Mouse (Mus musculus): ENCODE measurements at regions not wholly inside any gene's neighbourhood (a gene's known extent, or its start where the extent isn't known, plus 50 kb on each side); places are given as distances from the start of the nearest gene placed in this dataset.
A peak's percentile ranks its signal among the peaks of the same experiment; 100 is the strongest.

DNA sequence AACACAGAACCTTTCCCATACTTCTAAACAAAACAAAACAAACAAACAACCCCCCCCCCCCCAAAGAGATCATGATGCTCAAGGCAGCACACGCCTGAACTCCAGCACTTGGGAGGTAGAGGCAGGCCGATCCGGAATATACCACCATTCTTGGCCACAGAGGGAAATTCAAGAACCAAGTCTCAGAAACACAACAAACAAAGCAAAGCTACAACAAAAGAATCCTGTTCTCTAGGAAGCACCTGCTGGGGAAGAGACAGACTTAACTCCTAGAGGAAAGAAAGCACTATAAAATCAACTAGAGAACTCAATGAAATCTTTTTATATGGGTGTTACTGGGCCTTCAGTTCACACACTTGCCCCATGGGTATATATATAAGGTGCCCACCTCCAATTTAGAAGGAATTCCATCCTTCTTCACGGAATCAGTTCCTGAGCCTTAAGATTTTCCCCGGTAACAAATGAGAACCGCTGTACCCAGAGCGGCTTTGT lies 96.1 kb downstream of the Tmco5 start:
- no peak for TF ChIP-seq CTCF (IDR thresholded peaks at IDR 0.05; ENCODE audit: low read depth)
- Histone ChIP-seq H3K4me3 (replicated peaks; ENCODE audit: low read depth, low read length) (peak overlapping the region; percentile 56; the same call in 1 of the 2 replicates), H3K27me3 (ENCODE audit: insufficient read depth, low read length) (no peaks in the 10 kb centered on the region), H3K27ac (peak overlapping the region; percentile 96; the same call in 1 of the 2 replicates), H3K36me3 (ENCODE audit: insufficient read depth, low read length) (no peaks in the 10 kb centered on the region), H3K9me3 (replicated peaks; ENCODE audit: low read length) (no peaks in the 10 kb centered on the region), H3K4me1 (replicated peaks; ENCODE audit: insufficient read depth, low read length) (peaks cover 25% of the 10 kb centered on the region), H3K9ac (ENCODE audit: low read depth, low read length) (no peak overlapping the region), H3K4me2 (ENCODE audit: low read length) (peak overlapping the region; percentile 88)
- no peak for DNase-seq (ENCODE audit: low spot score)
- no peak for ATAC-seq (replicated peaks; ENCODE audit: low FRiP score, low read depth)
- 43% methylated on average over 7 of the region's 7 CpGs for WGBS

DNA sequence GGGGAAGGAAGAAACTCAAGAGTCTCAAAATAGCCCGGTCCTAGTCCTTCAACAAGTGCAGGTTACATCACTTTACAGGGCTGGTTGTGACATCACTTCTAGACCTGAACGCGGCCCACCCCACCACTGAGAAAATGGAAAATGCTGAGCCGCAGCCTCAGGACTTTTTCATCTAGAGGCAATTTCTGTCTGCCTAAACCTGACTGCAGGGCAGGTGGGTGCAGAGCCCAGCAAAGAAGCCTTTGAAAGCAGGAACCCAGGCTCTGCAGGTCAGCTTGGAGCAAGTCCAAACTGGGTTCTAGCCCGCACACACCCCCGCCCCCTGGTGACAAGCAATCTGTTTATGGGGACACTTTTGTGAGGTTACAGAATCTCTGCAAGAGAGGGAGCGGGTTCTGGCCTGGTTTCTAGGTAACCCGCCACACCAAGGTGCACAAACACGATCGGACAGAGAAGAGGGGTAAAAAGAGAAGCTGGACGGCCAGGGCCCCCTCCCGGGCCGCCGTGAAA lies 96.7 kb downstream of the Tmco5 start:
- Histone ChIP-seq H3K27me3 (ENCODE audit: insufficient read depth, low read length) (no peaks in the 10 kb centered on the region), H3K4me1 (replicated peaks; ENCODE audit: insufficient read depth, low read length) (peaks cover 25% of the 10 kb centered on the region), H3K4me3 (replicated peaks; ENCODE audit: low read depth, low read length) (peak overlapping the region; percentile 56), H3K9me3 (replicated peaks; ENCODE audit: low read length) (no peaks in the 10 kb centered on the region), H3K4me2 (ENCODE audit: low read length) (peak overlapping the region; percentile 88), H3K27ac (peak overlapping the region; percentile 96), H3K9ac (ENCODE audit: low read depth, low read length) (peak overlapping the region; percentile 81), H3K36me3 (ENCODE audit: insufficient read depth, low read length) (no peaks in the 10 kb centered on the region)
- DNase-seq (ENCODE audit: low spot score) (peak; percentile 73), ATAC-seq (replicated peaks; ENCODE audit: low FRiP score, low read depth) (peak; percentile 30)
- 1% methylated on average over 14 of the region's 14 CpGs for WGBS
- TF ChIP-seq CTCF (IDR thresholded peaks at IDR 0.05; ENCODE audit: low read depth), result no peak; the same call in 1 of the 2 replicates

DNA sequence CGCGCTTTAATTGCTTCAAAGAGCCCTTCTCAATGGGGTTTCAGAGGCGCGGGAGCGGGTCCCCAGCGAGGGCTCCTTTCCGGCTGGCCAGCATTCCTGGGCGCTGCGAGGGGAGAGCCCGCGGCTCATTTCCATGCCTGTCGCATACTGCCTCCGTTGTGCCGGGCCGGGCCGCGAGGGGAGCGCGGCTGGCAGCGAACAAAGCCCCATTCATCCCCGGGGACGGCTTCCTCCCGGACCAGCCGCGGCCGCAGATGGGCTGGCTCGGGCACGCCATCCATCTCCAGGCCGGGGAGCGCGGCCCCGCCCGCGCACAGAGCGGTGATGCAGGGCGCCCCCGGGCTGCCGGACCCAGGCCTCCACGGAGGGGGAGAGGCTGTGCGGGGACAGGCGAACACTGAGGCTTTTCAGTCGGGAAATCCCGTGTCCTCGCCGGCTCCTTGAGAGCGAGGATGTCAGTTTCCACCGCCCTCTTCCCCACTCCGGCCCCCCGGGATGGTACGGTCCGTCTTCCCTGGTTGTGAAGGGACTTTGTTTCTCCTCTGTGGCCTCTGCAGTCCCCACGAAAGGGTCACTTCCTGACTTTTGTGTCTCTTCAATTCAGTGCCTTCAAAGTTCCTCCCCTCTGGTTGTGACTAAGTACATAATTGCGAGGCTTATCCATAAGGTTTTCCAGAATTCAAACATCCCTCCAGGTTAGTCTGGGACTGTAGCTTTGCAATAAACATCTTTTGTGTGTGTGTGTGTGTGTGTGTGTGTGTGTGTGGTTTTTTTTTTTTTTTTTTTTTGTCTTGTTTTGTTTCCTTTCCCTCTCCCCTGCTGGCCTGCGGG lies 97.3 kb downstream of the Tmco5 start:
- TF ChIP-seq CTCF (IDR thresholded peaks at IDR 0.05; ENCODE audit: low read depth), result peak; percentile 45; the same call in 1 of the 2 replicates
- ATAC-seq (replicated peaks; ENCODE audit: low FRiP score, low read depth) (peak; percentile 89), DNase-seq (ENCODE audit: low spot score) (peak; percentile 89)
- Histone ChIP-seq H3K9ac (ENCODE audit: low read depth, low read length) (peak overlapping the region; percentile 81), H3K9me3 (replicated peaks; ENCODE audit: low read length) (no peaks in the 10 kb centered on the region), H3K4me3 (replicated peaks; ENCODE audit: low read depth, low read length) (peak overlapping the region; percentile 56), H3K4me1 (replicated peaks; ENCODE audit: insufficient read depth, low read length) (peaks cover 27% of the 10 kb centered on the region), H3K27ac (peak overlapping the region; percentile 96), H3K36me3 (ENCODE audit: insufficient read depth, low read length) (no peaks in the 10 kb centered on the region), H3K4me2 (ENCODE audit: low read length) (peak overlapping the region; percentile 88), H3K27me3 (ENCODE audit: insufficient read depth, low read length) (no peaks in the 10 kb centered on the region)
- under 1% methylated on average over 44 of the region's 54 CpGs for WGBS

DNA sequence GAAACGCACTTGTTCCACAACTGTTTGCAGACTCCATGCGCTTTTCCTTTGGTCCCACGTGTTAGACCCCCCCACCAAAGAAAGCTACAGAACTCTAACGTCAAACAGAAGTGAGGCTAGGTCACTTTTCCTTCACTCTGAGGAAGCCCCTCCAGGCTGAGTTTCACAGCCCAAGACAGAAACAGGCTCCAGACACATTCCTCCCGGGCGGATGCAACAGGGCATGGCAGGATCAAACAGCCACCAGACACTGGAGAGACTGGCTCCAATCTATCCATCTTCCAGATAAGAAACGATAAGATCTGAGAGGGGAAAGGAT lies 97.9 kb downstream of the Tmco5 start:
- no peaks in the 10 kb centered on the region for H3K9me3 ChIP-seq (replicated peaks; ENCODE audit: low read length)
- no peaks in the 10 kb centered on the region for H3K36me3 ChIP-seq (ENCODE audit: insufficient read depth, low read length)
- H3K9ac ChIP-seq (ENCODE audit: low read depth, low read length), result no peak overlapping the region
- peak overlapping the region; percentile 88 for H3K4me2 ChIP-seq (ENCODE audit: low read length)
- no peaks in the 10 kb centered on the region for H3K27me3 ChIP-seq (ENCODE audit: insufficient read depth, low read length)
- WGBS, result 3% methylated on average over 7 of the region's 7 CpGs
- H3K4me1 ChIP-seq (replicated peaks; ENCODE audit: insufficient read depth, low read length), result peaks cover 28% of the 10 kb centered on the region
- peak; percentile 75 for DNase-seq (ENCODE audit: low spot score)
- no peak for TF ChIP-seq CTCF (IDR thresholded peaks at IDR 0.05; ENCODE audit: low read depth)
- no peak overlapping the region for H3K4me3 ChIP-seq (replicated peaks; ENCODE audit: low read depth, low read length)
- H3K27ac ChIP-seq, result peak overlapping the region; percentile 96
- ATAC-seq (replicated peaks; ENCODE audit: low FRiP score, low read depth), result no peak

DNA sequence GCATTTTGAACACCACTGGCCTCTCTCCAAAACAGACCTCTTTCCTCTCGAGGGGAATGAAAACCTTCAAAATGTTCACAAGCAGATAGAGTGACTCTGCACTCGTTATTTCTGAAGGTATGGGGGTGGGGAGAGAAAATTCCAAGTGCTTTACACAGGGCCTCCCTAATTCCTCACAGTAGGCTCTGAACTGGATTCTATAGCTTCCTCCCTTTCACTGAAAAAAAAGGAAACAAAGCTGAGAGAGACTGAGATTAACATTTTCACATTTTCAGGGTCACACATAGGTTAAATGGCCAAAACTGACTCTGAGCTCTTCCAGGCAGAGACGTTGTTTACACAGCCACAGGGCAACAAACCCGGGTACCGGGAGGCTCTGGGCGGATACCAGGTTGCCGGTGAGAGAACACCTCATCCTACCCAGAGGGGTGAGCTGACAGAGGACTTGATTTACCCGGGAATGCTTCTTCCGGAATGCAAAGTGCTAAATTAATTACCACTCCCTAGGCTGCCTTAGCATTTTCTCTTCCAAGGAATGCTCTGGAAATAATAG lies 98.5 kb downstream of the Tmco5 start:
- DNase-seq (ENCODE audit: low spot score), result peak; percentile 72
- no peak for ATAC-seq (replicated peaks; ENCODE audit: low FRiP score, low read depth)

DNA sequence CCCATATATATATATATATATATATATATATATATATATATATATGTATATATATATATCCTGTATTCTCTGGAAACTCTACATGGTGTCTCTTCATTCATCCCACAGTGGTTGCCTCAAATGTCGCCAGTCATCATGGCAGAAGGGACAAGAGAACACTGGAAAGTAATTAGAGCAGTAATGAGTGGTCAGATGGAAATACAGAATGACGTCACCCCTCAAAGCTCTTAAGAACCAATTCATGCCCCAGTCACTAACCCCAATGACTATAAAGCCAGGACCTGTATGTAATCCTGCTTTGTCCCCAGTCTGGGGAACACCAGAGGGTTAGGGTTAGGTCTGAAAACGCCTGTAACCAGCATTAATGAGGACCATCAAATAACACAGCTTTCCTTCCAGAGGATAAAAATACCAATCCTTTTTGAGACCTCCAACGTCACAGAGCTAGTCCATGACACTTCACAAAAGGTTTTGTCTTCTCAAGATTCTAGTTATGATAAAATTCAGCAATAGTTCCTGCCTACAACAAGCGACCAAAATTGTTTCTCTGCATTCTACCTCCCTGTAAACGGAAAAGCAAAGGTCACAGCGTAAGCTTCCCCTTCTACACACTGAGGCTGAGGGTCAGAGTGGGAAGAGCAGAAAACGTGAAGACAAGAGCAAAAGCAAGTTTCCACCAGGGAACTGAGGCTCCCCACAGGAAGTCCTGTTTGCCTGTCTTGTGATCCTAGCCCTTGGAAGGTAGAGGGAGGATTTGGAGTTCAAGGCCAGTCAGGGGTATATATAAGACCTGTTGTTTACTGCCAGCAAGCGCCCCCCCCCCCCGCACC lies 99.5 kb downstream of the Tmco5 start:
- Histone ChIP-seq H3K4me3 (replicated peaks; ENCODE audit: low read depth, low read length) (no peak overlapping the region), H3K9me3 (replicated peaks; ENCODE audit: low read length) (no peaks in the 10 kb centered on the region), H3K4me1 (replicated peaks; ENCODE audit: insufficient read depth, low read length) (peaks cover 21% of the 10 kb centered on the region), H3K36me3 (ENCODE audit: insufficient read depth, low read length) (no peaks in the 10 kb centered on the region), H3K27me3 (ENCODE audit: insufficient read depth, low read length) (no peaks in the 10 kb centered on the region), H3K27ac (no peak overlapping the region), H3K4me2 (ENCODE audit: low read length) (no peak overlapping the region), H3K9ac (ENCODE audit: low read depth, low read length) (no peak overlapping the region)
- no peak for TF ChIP-seq CTCF (IDR thresholded peaks at IDR 0.05; ENCODE audit: low read depth)
- ATAC-seq (replicated peaks; ENCODE audit: low FRiP score, low read depth) (no peak), DNase-seq (ENCODE audit: low spot score) (no peak)
- 73% methylated on average over 10 of the region's 10 CpGs for WGBS

More for the DNA sequence above, 98.5 kb downstream of the Tmco5 start:
- Histone ChIP-seq H3K4me3 (replicated peaks; ENCODE audit: low read depth, low read length) (no peak overlapping the region), H3K9me3 (replicated peaks; ENCODE audit: low read length) (no peaks in the 10 kb centered on the region), H3K4me2 (ENCODE audit: low read length) (0 out of 2 replicates have a peak overlapping the region, but pooled peaks have one; percentile 3), H3K27me3 (ENCODE audit: insufficient read depth, low read length) (no peaks in the 10 kb centered on the region), H3K4me1 (replicated peaks; ENCODE audit: insufficient read depth, low read length) (peaks cover 28% of the 10 kb centered on the region), H3K27ac (peak overlapping the region; percentile 96; the same call in 1 of the 2 replicates), H3K36me3 (ENCODE audit: insufficient read depth, low read length) (no peaks in the 10 kb centered on the region), H3K9ac (ENCODE audit: low read depth, low read length) (no peak overlapping the region)
- TF ChIP-seq CTCF (IDR thresholded peaks at IDR 0.05; ENCODE audit: low read depth), result no peak
- WGBS, result 9% methylated on average over 9 of the region's 9 CpGs
